Mouse (Mus musculus) stomach, postnatal 0 days (tissue): ENCODE results near the gene Zfp385b. TPM values are rescaled to one million over a fixed set of nuclear protein-coding genes. Genes with fewer than 3 reads are reported as not detected.

Experiments
- ATAC-seq: fragments of 200-750 bp; cut with Nextera tagmentation; 2 replicates; pipeline ENCODE4 v1.8.0; 2017; ENCODE audit not compliant: low FRiP score, low TSS enrichment
- DNase-seq: peaks from one replicate; pipeline ENCODE4 v3.0.0-alpha.2; 2016; ENCODE audit warnings: low spot score
- H3K27ac ChIP-seq: fragments of 300-500 bp; sonication (generic); replicated peaks from 2 replicates; pipeline ENCODE4 v1.5.1; 2014; ENCODE audit warnings: mild to moderate bottlenecking, control low read depth
- H3K27me3 ChIP-seq: fragments of 300-500 bp; sonication (generic); 2 replicates; pipeline ENCODE4 v1.6.1; 2014; ENCODE audit warnings: low read length; ENCODE audit not compliant: control insufficient read depth, insufficient read depth
- H3K36me3 ChIP-seq: fragments of 300-500 bp; sonication (generic); 2 replicates; pipeline ENCODE4 v1.6.1; 2014; ENCODE audit warnings: low read length, mixed read lengths; ENCODE audit not compliant: control insufficient read depth, insufficient read depth
- H3K4me1 ChIP-seq: fragments of 300-500 bp; sonication (generic); replicated peaks from 2 replicates; pipeline ENCODE4 v1.6.1; 2014; ENCODE audit warnings: antibody characterized with exemption; ENCODE audit not compliant: control insufficient read depth, insufficient read depth
- H3K4me2 ChIP-seq: fragments of 300-500 bp; sonication (generic); replicated peaks from 2 replicates; pipeline ENCODE4 v1.6.1; 2014; ENCODE audit warnings: low read depth, mild to moderate bottlenecking, control low read depth, moderate library complexity
- H3K4me3 ChIP-seq: fragments of 300-500 bp; sonication (generic); 2 replicates; pipeline ENCODE4 v1.5.1; 2014; ENCODE audit warnings: low read depth, low read length, control low read depth
- H3K9ac ChIP-seq: fragments of 300-500 bp; sonication (generic); 2 replicates; pipeline ENCODE4 v1.6.1; 2014; ENCODE audit warnings: mild to moderate bottlenecking, low read length, control low read depth, mixed read lengths
- H3K9me3 ChIP-seq: fragments of 300-500 bp; sonication (generic); 2 replicates; pipeline ENCODE4 v1.6.1; 2016; ENCODE audit warnings: low read length; ENCODE audit not compliant: control insufficient read depth
- CTCF ChIP-seq: IDR thresholded peaks from 2 replicates; pipeline ENCODE4 v1.5.1; 2016; ENCODE audit warnings: antibody characterized with exemption, low read depth, mild to moderate bottlenecking, moderate library complexity
- EP300 ChIP-seq: optimal IDR thresholded peaks from 2 replicates; pipeline ENCODE3; 2016; ENCODE audit warnings: antibody characterized with exemption
- WGBS: fragments of 180-500 bp; shearing (Covaris S2); extraction: QIAGEN DNeasy Blood & Tissue Kit; methylation state at CpG from one replicate; pipeline ENCODE4 v1.1.7; 2014; 5-methylcytosine and 5-hydroxymethylcytosine counted together
- polyA plus RNA-seq: library from polyadenylated mRNA; unstranded; fragments of >200 nt; fragmentation: Nextera tagmentation; extraction: Ambion mirVana; gene quantifications from 2 replicates; pipeline ENCODE4 v1.2.1, GENCODE M21; 2015

Zfp385b gene
- polyA plus RNA-seq, 1 experiment from 2014 or later, result 10.2 TPM

- H3K4me2 ChIP-seq, result no peak overlapping the region
- H3K4me1 ChIP-seq, result no peaks in the 10 kb centered on the region
- H3K27ac ChIP-seq, result no peak overlapping the region
- no peak overlapping the region for H3K9ac ChIP-seq
- 62% methylated on average over 6 of the region's 6 CpGs for WGBS
- ATAC-seq (no peak), DNase-seq (no peak)
- H3K27me3 ChIP-seq, result no peaks in the 10 kb centered on the region
- H3K9me3 ChIP-seq, result no peaks in the 10 kb centered on the region
- no peak for TF ChIP-seq CTCF
- TF ChIP-seq EP300, result no peak
- no peak overlapping the region for H3K4me3 ChIP-seq
- H3K36me3 ChIP-seq, result no peaks in the 10 kb centered on the region
These were observed 431.3 kb downstream of the Zfp385b start for GRCm38 (mm10) chr2:77388186-77388585.

- no peaks in the 10 kb centered on the region for H3K9me3 ChIP-seq
- no peak overlapping the region for H3K27ac ChIP-seq
- no peaks in the 10 kb centered on the region for H3K4me1 ChIP-seq
- H3K9ac ChIP-seq, result no peak overlapping the region
- no peak overlapping the region for H3K4me3 ChIP-seq
- no peak for ATAC-seq
- 26% methylated on average over 5 of the region's 5 CpGs for whole genome bisulfite sequencing
- H3K36me3 ChIP-seq, result no peaks in the 10 kb centered on the region
- DNase-seq, result peak; percentile 51
- peak; percentile 81 for TF ChIP-seq CTCF
- TF ChIP-seq EP300, result no peak
- H3K27me3 ChIP-seq, result no peaks in the 10 kb centered on the region
- no peak overlapping the region for H3K4me2 ChIP-seq
These were observed 432.9 kb downstream of the Zfp385b start for GRCm38 (mm10) chr2:77386515-77386914.

- H3K27ac ChIP-seq, result no peak overlapping the region
- TF ChIP-seq CTCF, result no peak
- TF ChIP-seq EP300, result no peak
- DNase-seq, result no peak
- no peak overlapping the region for H3K4me2 ChIP-seq
- WGBS, result 72% methylated on average over 5 of the region's 5 CpGs
- H3K4me1 ChIP-seq, result no peaks in the 10 kb centered on the region
- H3K9ac ChIP-seq, result no peak overlapping the region
- no peaks in the 10 kb centered on the region for H3K9me3 ChIP-seq
- no peak overlapping the region for H3K4me3 ChIP-seq
- ATAC-seq, result no peak
- H3K36me3 ChIP-seq, result no peaks in the 10 kb centered on the region
- H3K27me3 ChIP-seq, result no peaks in the 10 kb centered on the region
These were observed 436.7 kb downstream of the Zfp385b start for GRCm38 (mm10) chr2:77382766-77383165.

- TF ChIP-seq EP300 (no peak), CTCF (no peak)
- H3K9ac ChIP-seq, result no peak overlapping the region
- H3K27ac ChIP-seq, result no peak overlapping the region
- no peaks in the 10 kb centered on the region for H3K27me3 ChIP-seq
- 86% methylated on average over 1 of the region's 1 CpGs for WGBS
- H3K4me3 ChIP-seq, result no peak overlapping the region
- ATAC-seq (no peak), DNase-seq (no peak)
- no peaks in the 10 kb centered on the region for H3K36me3 ChIP-seq
- no peak overlapping the region for H3K4me2 ChIP-seq
- H3K4me1 ChIP-seq, result no peaks in the 10 kb centered on the region
- H3K9me3 ChIP-seq, result no peaks in the 10 kb centered on the region
These were observed 439.5 kb downstream of the Zfp385b start for GRCm38 (mm10) chr2:77379907-77380306.

GRCm38 (mm10) chr2:77379332-77379731 is 440.1 kb downstream of the Zfp385b start:
- Histone ChIP-seq H3K4me3 (no peak overlapping the region), H3K4me2 (no peak overlapping the region), H3K9me3 (no peaks in the 10 kb centered on the region), H3K27me3 (no peaks in the 10 kb centered on the region), H3K4me1 (no peaks in the 10 kb centered on the region), H3K27ac (no peak overlapping the region), H3K36me3 (no peaks in the 10 kb centered on the region), H3K9ac (no peak overlapping the region)
- TF ChIP-seq EP300 (no peak), CTCF (no peak)
- ATAC-seq (no peak), DNase-seq (no peak)
- 91% methylated on average over 5 of the region's 5 CpGs for WGBS

GRCm38 (mm10) chr2:77376823-77377222 is 442.6 kb downstream of the Zfp385b start:
- DNase-seq (no peak), ATAC-seq (no peak)
- no peak overlapping the region for H3K4me3 ChIP-seq
- H3K27me3 ChIP-seq, result no peaks in the 10 kb centered on the region
- 61% methylated on average over 9 of the region's 9 CpGs for WGBS
- TF ChIP-seq CTCF (no peak), EP300 (no peak)
- H3K4me2 ChIP-seq, result no peak overlapping the region
- no peak overlapping the region for H3K27ac ChIP-seq
- no peaks in the 10 kb centered on the region for H3K36me3 ChIP-seq
- H3K9ac ChIP-seq, result no peak overlapping the region
- H3K9me3 ChIP-seq, result no peaks in the 10 kb centered on the region
- H3K4me1 ChIP-seq, result no peaks in the 10 kb centered on the region
